Mouse (Mus musculus) mammary gland, adult 2 months (tissue): ENCODE measurements around the gene Il6ra. TPM values are rescaled to one million over a fixed set of nuclear protein-coding genes. Genes with fewer than 3 reads are reported as not detected.

Experiments used
- polyA plus RNA-seq: library from polyadenylated mRNA; depleted of rRNA; stranded (reverse); fragments of >200 nt; gene quantifications from 2 replicates; pipeline ENCODE4 v1.2.3, GENCODE M21; 2012; ENCODE audit warnings: low replicate concordance; rRNA removed

Il6ra gene
- polyA plus RNA-seq = 19.8 and 27.4 TPM in 2 replicates

GRCm38 (mm10) chr3:89912543-89913391 is at the start of gene Il6ra:
Il6ra (minus strand) TSS chr3:89913196.

GRCm38 (mm10) chr3:89830815-89831591 is 82.0 kb downstream of the Il6ra start, which contains the start of gene She:
She (plus strand) TSS chr3:89831370.

Other genes with a start within 250 kb of the Il6ra start
- 35.8 and 36.2 TPM in 2 replicates for gene Adar, start 198.2 kb downstream of the Il6ra start, polyA plus RNA-seq
- gene Chrnb2, start 148.6 kb downstream of the Il6ra start, polyA plus RNA-seq = 1.6 and 2.1 TPM in 2 replicates
- gene Ube2q1, start 139.6 kb downstream of the Il6ra start, polyA plus RNA-seq = 25.0 and 27.3 TPM in 2 replicates
- gene She, start 81.8 kb downstream of the Il6ra start, polyA plus RNA-seq = 3.1 and 4.3 TPM in 2 replicates
- gene Atp8b2, start 50.3 kb upstream of the Il6ra start, polyA plus RNA-seq = 50.7 and 118 TPM in 2 replicates
- 29.1 and 76.8 TPM in 2 replicates for gene Hax1, start 85.6 kb upstream of the Il6ra start, polyA plus RNA-seq
- gene 4933434E20Rik, start 138.4 kb upstream of the Il6ra start, polyA plus RNA-seq = 27.6 and 68.5 TPM in 2 replicates
- gene Ubap2l, start 139.4 kb upstream of the Il6ra start, polyA plus RNA-seq = 114 and 174 TPM in 2 replicates
- 103 and 148 TPM in 2 replicates for gene Tpm3, start 159.5 kb upstream of the Il6ra start, polyA plus RNA-seq
- 0.27 and 0.57 TPM in 2 replicates for gene Nup210l, start 190.9 kb upstream of the Il6ra start, polyA plus RNA-seq